Mouse (Mus musculus) layer of hippocampus, adult 18-20 months (tissue): ENCODE data around the gene Kif21b. TPM values are rescaled to one million over a fixed set of nuclear protein-coding genes. Genes with fewer than 3 reads are reported as not detected.

Source experiments
- DNase-seq, 2 experiments: peaks; one replicate each; pipeline ENCODE4 v3.0.0; 2022; ENCODE audit warnings: low spot score in 2 of 2
- total RNA-seq, 2 experiments: library from RNA; stranded (reverse); gene quantifications; 2 replicates each; pipeline ENCODE4 v1.2.3; 2021

Gene Kif21b
- total RNA-seq, 2 experiments from 2014 or later: 31.7 to 31.9 TPM

- DNase-seq: peak; percentile 82 to 91
Measured at GRCm38 (mm10) chr1:136128416-136128815, 2.8 kb upstream of the Kif21b start.

GRCm38 (mm10) chr1:136128944-136129589 is 2.1 kb upstream of the Kif21b start:
- DNase-seq: no peak

- DNase-seq: no peak
Measured at GRCm38 (mm10) chr1:136130107-136130506, 1.1 kb upstream of the Kif21b start.

- no peak for DNase-seq
Measured at GRCm38 (mm10) chr1:136131603-136132291, 558 bp downstream of the Kif21b start.

GRCm38 (mm10) chr1:136132386-136133201 is 1.4 kb downstream of the Kif21b start:
- no peak for DNase-seq

- DNase-seq: no peak
Measured at GRCm38 (mm10) chr1:136133570-136134240, 2.5 kb downstream of the Kif21b start.

- DNase-seq: no peak
Measured at GRCm38 (mm10) chr1:136134547-136134946, 3.4 kb downstream of the Kif21b start.

GRCm38 (mm10) chr1:136135046-136135445 is 3.9 kb downstream of the Kif21b start:
- no peak for DNase-seq

- no peak for DNase-seq
Measured at GRCm38 (mm10) chr1:136135777-136136444, 4.7 kb downstream of the Kif21b start.

- no peak for DNase-seq
Measured at GRCm38 (mm10) chr1:136136547-136136946, 5.4 kb downstream of the Kif21b start.

GRCm38 (mm10) chr1:136137071-136137531 is 5.9 kb downstream of the Kif21b start:
- DNase-seq: no peak

- no peak for DNase-seq
Measured at GRCm38 (mm10) chr1:136137575-136137974, 6.4 kb downstream of the Kif21b start.

- no peak for DNase-seq
Measured at GRCm38 (mm10) chr1:136138191-136138830, 7.1 kb downstream of the Kif21b start.

GRCm38 (mm10) chr1:136139990-136140640 is 8.9 kb downstream of the Kif21b start:
- peak; percentile 82 to 90 for DNase-seq

GRCm38 (mm10) chr1:136141176-136141950 is 10.2 kb downstream of the Kif21b start:
- peak in 1 of 2 experiments; percentile 58 for DNase-seq

GRCm38 (mm10) chr1:136142336-136142735 is 11.1 kb downstream of the Kif21b start:
- DNase-seq: peak; percentile 73 to 84

GRCm38 (mm10) chr1:136143514-136143913 is 12.3 kb downstream of the Kif21b start:
- DNase-seq: peak; percentile 72 to 82

GRCm38 (mm10) chr1:136149702-136150101 is 18.5 kb downstream of the Kif21b start:
- no peak for DNase-seq

- DNase-seq: no peak
Measured at GRCm38 (mm10) chr1:136151371-136151770, 20.2 kb downstream of the Kif21b start.
